Mouse (Mus musculus) erythroblast, embryonic 14.5 days (primary cell): Measurements from ENCODE around the gene Plekhg5.

Experiments
- GATA1 ChIP-seq: IDR thresholded peaks from 2 replicates; pipeline ENCODE4 v1.6.1; 2012; ENCODE audit warnings: low read length, inconsistent platforms, mixed read lengths
- TAL1 ChIP-seq: IDR thresholded peaks from 3 replicates; pipeline ENCODE4 v1.6.1; 2012; ENCODE audit warnings: low read length, inconsistent platforms, mixed read lengths

GRCm38 (mm10) chr4:152136112-152136875 is 64.0 kb downstream of the Plekhg5 start:
- TF ChIP-seq GATA1 (no peak), TAL1 (no peak)
